Mouse (Mus musculus) olfactory bulb, adult 2 months (tissue): ENCODE results near the gene Stard3. TPM values are rescaled to one million over a fixed set of nuclear protein-coding genes. Genes with fewer than 3 reads are reported as not detected.

Experiments
- H3K27ac ChIP-seq: fragments of 200-500 bp; 2 replicates; pipeline ENCODE4 v1.5.1; 2012; ENCODE audit warnings: low read depth, low read length; ENCODE audit not compliant: insufficient read depth
- H3K4me1 ChIP-seq: fragments of 200-500 bp; 2 replicates; pipeline ENCODE4 v1.6.1; 2012; ENCODE audit warnings: low read length; ENCODE audit not compliant: control insufficient read depth, insufficient read depth
- H3K4me3 ChIP-seq: fragments of 200-500 bp; 2 replicates; pipeline ENCODE4 v1.5.1; 2012; ENCODE audit warnings: mild to moderate bottlenecking, low read depth, low read length, moderate library complexity; ENCODE audit not compliant: insufficient read depth
- CTCF ChIP-seq: fragments of 200-500 bp; IDR thresholded peaks from 2 replicates; pipeline ENCODE4 v1.5.1; 2012; ENCODE audit warnings: low read depth, mild to moderate bottlenecking, low read length, moderate library complexity; ENCODE audit not compliant: insufficient read depth
- POLR2A ChIP-seq: fragments of 200-500 bp; IDR thresholded peaks from 2 replicates; pipeline ENCODE4 v1.6.1; 2012; ENCODE audit warnings: mild to moderate bottlenecking, low read depth, low read length, moderate library complexity; ENCODE audit not compliant: insufficient read depth
- WGBS: fragments of 180-500 bp; shearing (Covaris S2); methylation state at CpG from one replicate; pipeline ENCODE4 v1.1.7; 2018; 5-methylcytosine and 5-hydroxymethylcytosine counted together
- polyA plus RNA-seq: library from polyadenylated mRNA; stranded (reverse); fragments of >200 nt; gene quantifications from 2 replicates; pipeline ENCODE4 v1.2.4, GENCODE M21; 2012; ENCODE audit warnings: low replicate concordance; ENCODE audit not compliant: missing spikeins, insufficient read depth, insufficient read length

Stard3 gene
- polyA plus RNA-seq, 1 experiment: not detected

GRCm38 (mm10) chr11:98342000-98342945 lies 15.9 kb upstream of the Stard3 start:
- 2% methylated on average over 27 of the region's 29 CpGs for WGBS
- Histone ChIP-seq H3K27ac (no peak overlapping the region), H3K4me1 (peaks cover 19% of the 10 kb centered on the region), H3K4me3 (peak overlapping the region; percentile 41)
- peak; percentile 100 for TF ChIP-seq CTCF
- TF ChIP-seq POLR2A: no peak

DNA sequence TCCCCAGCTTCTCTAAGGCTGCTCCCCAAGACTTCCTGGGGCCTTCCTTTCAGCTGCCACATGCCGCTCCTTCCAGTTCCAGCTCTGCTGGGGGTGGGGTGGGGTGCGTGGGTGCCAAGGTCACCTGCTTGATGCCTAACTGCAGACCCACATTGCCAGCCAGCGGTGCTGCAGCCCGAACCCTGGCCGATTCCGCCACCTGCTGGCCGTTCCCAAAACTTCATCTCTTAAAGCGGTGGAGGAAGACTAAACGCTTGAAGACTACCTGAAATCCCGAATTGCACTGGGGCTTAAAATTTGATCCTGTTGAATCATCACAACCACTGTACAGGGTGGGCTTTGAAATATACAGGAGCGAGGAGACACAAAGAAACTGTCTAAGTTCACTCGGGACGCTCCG lies 12.9 kb upstream of the Stard3 start:
- Histone ChIP-seq H3K4me1 (peaks cover 31% of the 10 kb centered on the region), H3K4me3 (no peak overlapping the region), H3K27ac (no peak overlapping the region)
- TF ChIP-seq CTCF (peak; percentile 78), POLR2A (no peak)
- under 1% methylated on average over 14 of the region's 14 CpGs for WGBS

DNA sequence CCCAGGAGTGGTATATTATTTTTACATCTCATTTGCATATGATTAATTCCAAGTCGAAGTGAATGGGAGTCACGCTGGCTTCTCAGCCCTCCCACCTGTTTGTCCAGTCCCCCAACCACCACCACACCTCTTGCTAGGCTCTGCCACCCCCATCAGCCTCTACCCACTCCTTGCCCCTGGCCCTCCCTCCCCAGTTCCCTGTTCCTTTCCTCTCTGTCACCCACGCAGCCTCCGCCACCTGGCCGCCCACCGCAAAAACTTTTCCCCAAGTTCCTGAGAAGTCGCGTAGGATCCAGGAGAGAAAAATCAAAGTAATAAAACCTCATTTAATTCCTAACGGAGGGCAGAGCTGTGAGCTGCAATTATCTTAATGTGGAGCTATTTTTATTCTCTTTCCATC lies 12.0 kb upstream of the Stard3 start:
- TF ChIP-seq POLR2A (no peak), CTCF (no peak)
- H3K27ac ChIP-seq: no peak overlapping the region
- 11% methylated on average over 9 of the region's 9 CpGs for WGBS
- H3K4me3 ChIP-seq: no peak overlapping the region
- H3K4me1 ChIP-seq: peaks cover 31% of the 10 kb centered on the region

GRCm38 (mm10) chr11:98347385-98348082 lies 10.6 kb upstream of the Stard3 start:
- 18% methylated on average over 12 of the region's 12 CpGs for WGBS
- peak overlapping the region; percentile 55; the same call in 1 of the 2 replicates for H3K4me3 ChIP-seq
- TF ChIP-seq POLR2A: no peak
- no peak for TF ChIP-seq CTCF
- H3K27ac ChIP-seq: no peak overlapping the region
- peaks cover 26% of the 10 kb centered on the region for H3K4me1 ChIP-seq

- peaks cover 26% of the 10 kb centered on the region for H3K4me1 ChIP-seq
- no peak for TF ChIP-seq CTCF
- under 1% methylated on average over 55 of the region's 55 CpGs for WGBS
- H3K4me3 ChIP-seq: peak within 1 kb of the TSS; percentile 55
- H3K27ac ChIP-seq: no peak within 1 kb of the TSS
Observed at GRCm38 (mm10) chr11:98348083-98348961, 9.8 kb upstream of the Stard3 start, which contains the start of gene Ppp1r1b. Gene Ppp1r1b (plus strand): TSS chr11:98348404.

DNA sequence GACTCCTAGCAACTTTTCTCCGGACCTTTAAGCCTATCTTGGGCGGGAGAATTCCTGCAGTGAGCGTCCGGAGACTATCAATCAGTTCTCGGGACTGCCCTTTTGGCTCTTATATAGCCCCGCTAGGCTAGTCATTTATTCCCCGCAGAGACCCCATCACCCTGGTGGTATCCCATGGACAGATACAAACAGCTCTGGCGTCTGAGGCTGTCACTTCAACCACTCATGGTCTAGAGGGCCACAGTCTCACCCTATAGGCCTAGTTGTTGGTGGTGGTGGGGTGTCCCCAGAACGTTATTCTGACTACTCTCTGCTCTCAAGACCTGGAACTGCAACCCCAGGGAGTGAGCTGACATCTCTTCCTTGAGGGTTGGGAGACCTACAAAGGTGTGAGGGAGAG lies 8.9 kb upstream of the Stard3 start:
- H3K4me3 ChIP-seq: peak overlapping the region; percentile 55; the same call in 1 of the 2 replicates
- 41% methylated on average over 9 of the region's 9 CpGs for whole genome bisulfite sequencing
- peaks cover 33% of the 10 kb centered on the region for H3K4me1 ChIP-seq
- TF ChIP-seq CTCF (no peak), POLR2A (no peak)
- no peak overlapping the region for H3K27ac ChIP-seq

DNA sequence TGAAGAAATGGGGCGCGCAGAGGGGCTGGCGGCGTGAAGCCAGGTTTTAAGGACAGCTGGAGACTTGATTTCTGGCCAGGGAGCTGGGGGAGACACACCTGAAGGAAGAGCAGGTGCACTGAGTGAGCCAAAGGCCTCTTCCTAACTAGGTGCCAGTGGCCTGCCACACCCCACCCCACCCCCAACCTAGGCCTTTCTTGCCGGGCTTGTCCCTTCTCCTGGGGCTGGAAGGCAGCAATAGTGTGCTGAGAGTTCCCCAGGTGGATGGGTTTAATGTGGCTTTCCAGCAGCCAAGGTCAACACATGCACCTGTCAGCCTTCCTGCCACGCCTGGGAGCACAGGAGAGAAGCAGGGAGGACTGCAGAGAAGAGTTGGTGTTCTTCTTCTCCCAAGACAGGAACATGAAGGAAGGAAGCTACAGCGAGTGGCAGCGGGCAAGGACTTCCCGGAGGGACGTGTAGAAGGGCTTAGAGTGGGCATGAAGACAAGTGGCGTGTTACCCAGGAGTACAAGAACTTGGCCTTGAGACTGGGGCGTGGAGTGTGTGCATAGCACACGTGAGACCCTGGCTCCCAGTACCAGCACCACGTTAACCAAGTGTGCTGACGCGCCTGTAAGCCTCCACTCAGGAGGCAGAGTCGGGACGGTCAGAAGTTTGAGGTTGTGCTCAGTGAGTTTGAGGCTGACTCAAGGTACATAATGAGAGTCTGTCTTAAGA lies 5.7 kb upstream of the Stard3 start:
- TF ChIP-seq POLR2A (no peak), CTCF (no peak)
- Histone ChIP-seq H3K4me1 (peaks cover 28% of the 10 kb centered on the region), H3K27ac (no peak overlapping the region), H3K4me3 (no peak overlapping the region)
- 84% methylated on average over 18 of the region's 18 CpGs for WGBS

- 52% methylated on average over 8 of the region's 8 CpGs for WGBS
- Histone ChIP-seq H3K4me1 (peaks cover 18% of the 10 kb centered on the region), H3K4me3 (no peak overlapping the region), H3K27ac (no peak overlapping the region)
- TF ChIP-seq POLR2A (no peak), CTCF (no peak)
Observed at GRCm38 (mm10) chr11:98353651-98354211, 4.4 kb upstream of the Stard3 start.
